Mouse (Mus musculus): ENCODE measurements around the gene Ubald1. TPM values are rescaled to one million over a fixed set of nuclear protein-coding genes. Genes with fewer than 3 reads are reported as not detected.

Ubald1 gene
- total RNA-seq, 2 experiments from 2014 or later = 20.2 to 20.9 TPM

DNA sequence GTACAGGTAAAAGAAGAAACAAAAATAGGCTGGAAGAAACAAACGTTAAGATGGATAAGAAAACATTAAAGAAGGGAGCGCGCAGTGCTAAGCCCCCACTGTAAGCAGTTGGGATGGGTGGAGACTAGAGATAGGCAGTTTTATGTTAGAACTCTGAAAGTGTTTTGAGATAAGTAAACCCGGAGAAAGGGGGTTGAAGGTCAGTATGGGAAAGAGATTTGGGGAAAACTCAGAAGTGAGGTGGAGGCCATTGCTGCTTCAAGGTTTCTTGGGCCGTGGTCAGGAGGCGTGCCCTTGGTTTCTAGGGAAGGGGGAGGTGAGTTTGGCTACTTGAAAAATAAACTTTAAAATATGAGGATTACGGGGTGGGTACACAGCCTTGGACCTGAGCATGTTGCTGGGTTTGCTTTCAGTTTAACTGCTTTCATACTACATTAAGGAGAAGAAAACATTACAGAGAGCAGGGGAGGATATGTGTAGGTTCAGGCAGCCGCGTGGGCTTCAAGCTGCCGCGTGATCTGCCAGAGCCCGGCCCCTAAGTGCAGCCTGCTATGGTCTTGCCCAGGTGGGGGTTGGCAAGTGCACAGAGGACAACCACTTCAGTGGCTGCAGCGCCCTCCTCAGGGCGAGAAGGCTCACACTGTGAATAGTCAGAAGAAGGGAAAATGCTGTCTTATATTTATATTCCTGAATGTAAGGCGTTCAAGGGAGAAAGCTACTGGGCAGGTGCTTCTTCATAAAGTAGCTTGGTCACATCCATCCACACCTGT, 48.3 kb downstream of the Ubald1 start:
- no peak for DNase-seq (ENCODE audit: low spot score)

GRCm38 (mm10) chr16:4829271-4829900, 50.7 kb downstream of the Ubald1 start:
- intact Hi-C loops (cut with DNase I) = no loop called here
- no peak for DNase-seq (ENCODE audit: low spot score)

More for the DNA sequence above, 48.3 kb downstream of the Ubald1 start:
- intact Hi-C loops (cut with DNase I) = no loop called here

GRCm38 (mm10) chr16:4827639-4828038, 52.5 kb downstream of the Ubald1 start:
- no peak for DNase-seq (ENCODE audit: low spot score)
- intact Hi-C loops (cut with DNase I) = no loop called here

Other genes with a start within 250 kb of the Ubald1 start
- 10 to 100 TPM in 1 of 2 experiments, 1 to 10 TPM in 1; 9.8 to 12.0 TPM for gene Vasn, start 240.4 kb downstream of the Ubald1 start, total RNA-seq (2021)
- gene Dnaja3, start 240.3 kb downstream of the Ubald1 start, total RNA-seq (2021) = 100 to 1,000 TPM; 149 TPM
- gene Coro7, start 200.5 kb downstream of the Ubald1 start, total RNA-seq (2021) = 10 to 100 TPM; 12.6 to 16.1 TPM
- 1 to 10 TPM; 2.4 to 2.7 TPM for gene Nmral1, start 161.0 kb downstream of the Ubald1 start, total RNA-seq (2021)
- gene Hmox2, start 154.0 kb downstream of the Ubald1 start, total RNA-seq (2021) = 10 to 100 TPM; 73.5 to 75.5 TPM
- 10 to 100 TPM; 65.3 to 66.9 TPM for gene Cdip1, start 90.0 kb downstream of the Ubald1 start, total RNA-seq (2021)
- not detected for gene 4930562C15Rik, start 44.9 kb downstream of the Ubald1 start, total RNA-seq (2021)
- 100 to 1,000 TPM; 147 to 148 TPM for gene Mgrn1, start 5.9 kb upstream of the Ubald1 start, total RNA-seq (2021)
- 10 to 100 TPM; 20.5 to 24.3 TPM for gene Nudt16l1, start 58.4 kb upstream of the Ubald1 start, total RNA-seq (2021)
- 10 to 100 TPM; 13.8 to 14.1 TPM for gene Anks3, start 83.9 kb upstream of the Ubald1 start, total RNA-seq (2021)
- not detected for gene Sept12, start 117.5 kb upstream of the Ubald1 start, total RNA-seq (2021)
- not detected for gene Smim22, start 127.0 kb upstream of the Ubald1 start, total RNA-seq (2021)
- 10 to 100 TPM; 20.8 to 22.4 TPM for gene Rogdi, start 133.2 kb upstream of the Ubald1 start, total RNA-seq (2021)
- gene Glyr1, start 169.5 kb upstream of the Ubald1 start, total RNA-seq (2021) = 10 to 100 TPM; 42.4 to 46.8 TPM
- 10 to 100 TPM; 23.5 to 30.8 TPM for gene Ubn1, start 169.7 kb upstream of the Ubald1 start, total RNA-seq (2021)